Mouse (Mus musculus): ENCODE data around the gene Ctdnep1. TPM values are rescaled to one million over a fixed set of nuclear protein-coding genes. Genes with fewer than 3 reads are reported as not detected.

Ctdnep1 gene
- polyA plus RNA-seq, 1 experiment = 133 TPM

DNA sequence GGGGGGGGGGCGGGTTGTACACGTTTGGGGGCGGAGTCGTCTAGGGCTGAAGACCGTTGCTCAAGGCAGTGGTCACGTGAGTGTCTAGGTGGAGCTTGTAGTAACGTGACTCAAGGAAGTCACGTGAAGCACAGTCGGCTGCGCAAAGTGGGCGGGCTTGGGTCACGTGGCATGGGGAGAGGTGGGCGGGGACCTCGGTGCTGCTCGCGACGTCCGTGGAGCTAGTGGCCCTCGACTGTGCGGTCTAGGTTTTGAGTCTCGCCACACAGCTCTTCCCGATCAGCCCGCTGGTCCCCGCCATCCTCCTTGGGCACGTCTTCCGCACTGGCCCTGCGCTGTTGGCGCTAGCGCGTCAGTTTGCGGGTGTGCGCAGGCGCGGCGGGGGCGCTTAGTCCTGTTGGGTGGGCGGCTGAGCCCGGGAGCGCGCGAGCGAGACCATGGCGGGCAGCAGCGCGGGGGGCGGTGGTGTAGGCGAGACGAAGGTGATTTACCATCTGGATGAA lies 19.5 kb downstream of the Ctdnep1 start, which contains the start of gene Dvl2:
Dvl2 (plus strand) TSS at position 200 of the 503 bp plus-strand sequence.
- peaks cover 17% of the 10 kb centered on the region for H3K36me3 ChIP-seq (ENCODE audit: control insufficient read depth, insufficient read depth, low read length)
- peak within 1 kb of the TSS; percentile 14; the same call in 1 of the 2 replicates for H3K27ac ChIP-seq (ENCODE audit: control insufficient read depth, insufficient read depth, low read length)
- WGBS = under 1% methylated on average over 48 of the region's 48 CpGs
- peak; percentile 85 for DNase-seq
- peak within 1 kb of the TSS; percentile 59 for H3K4me3 ChIP-seq (ENCODE audit: control insufficient read depth, insufficient read depth, low read length)
- H3K27me3 ChIP-seq (ENCODE audit: control insufficient read depth, insufficient read depth, low read length) = no peaks in the 10 kb centered on the region
- TF ChIP-seq CTCF (IDR thresholded peaks at IDR 0.05; ENCODE audit: borderline replicate concordance, control insufficient read depth, extremely low read depth, insufficient read depth, low read length, poor library complexity) = no peak; the same call in 1 of the 2 replicates
- TF ChIP-seq POLR2A (IDR thresholded peaks at IDR 0.05; ENCODE audit: control insufficient read depth, extremely low read depth, insufficient read depth, low read length, poor library complexity) = peak; percentile 28; the same call in 1 of the 2 replicates
- H3K4me1 ChIP-seq (replicated peaks; ENCODE audit: control insufficient read depth, insufficient read depth, low read length) = peaks cover 16% of the 10 kb centered on the region

DNA sequence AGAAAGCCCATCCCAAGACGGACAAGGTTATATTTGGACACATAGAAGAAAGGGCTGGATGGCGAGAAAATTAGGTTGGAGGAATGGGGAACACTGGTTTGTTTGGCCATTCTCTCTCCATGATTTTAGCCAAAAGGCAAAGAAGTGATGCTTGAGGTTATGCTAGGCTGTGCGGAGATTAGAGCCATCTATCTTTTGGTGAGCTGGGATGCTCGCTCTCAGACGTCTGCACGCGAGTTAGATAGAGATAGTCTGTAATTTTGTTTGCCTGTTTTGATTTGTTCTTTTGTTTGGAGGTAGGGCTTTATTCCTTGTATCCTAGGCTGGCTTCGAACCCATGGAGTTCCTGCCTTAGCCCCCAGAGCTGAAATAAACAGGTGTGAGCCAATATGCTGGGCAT lies 20.2 kb downstream of the Ctdnep1 start:
- Histone ChIP-seq H3K4me1 (replicated peaks; ENCODE audit: control insufficient read depth, insufficient read depth, low read length) (peaks cover 22% of the 10 kb centered on the region), H3K36me3 (ENCODE audit: control insufficient read depth, insufficient read depth, low read length) (peaks cover 21% of the 10 kb centered on the region), H3K27me3 (ENCODE audit: control insufficient read depth, insufficient read depth, low read length) (no peaks in the 10 kb centered on the region), H3K4me3 (ENCODE audit: control insufficient read depth, insufficient read depth, low read length) (peak overlapping the region; percentile 59), H3K27ac (ENCODE audit: control insufficient read depth, insufficient read depth, low read length) (no peak overlapping the region)
- DNase-seq = no peak
- TF ChIP-seq CTCF (IDR thresholded peaks at IDR 0.05; ENCODE audit: borderline replicate concordance, control insufficient read depth, extremely low read depth, insufficient read depth, low read length, poor library complexity) (no peak), POLR2A (IDR thresholded peaks at IDR 0.05; ENCODE audit: control insufficient read depth, extremely low read depth, insufficient read depth, low read length, poor library complexity) (no peak)
- WGBS = 17% methylated on average over 8 of the region's 8 CpGs

DNA sequence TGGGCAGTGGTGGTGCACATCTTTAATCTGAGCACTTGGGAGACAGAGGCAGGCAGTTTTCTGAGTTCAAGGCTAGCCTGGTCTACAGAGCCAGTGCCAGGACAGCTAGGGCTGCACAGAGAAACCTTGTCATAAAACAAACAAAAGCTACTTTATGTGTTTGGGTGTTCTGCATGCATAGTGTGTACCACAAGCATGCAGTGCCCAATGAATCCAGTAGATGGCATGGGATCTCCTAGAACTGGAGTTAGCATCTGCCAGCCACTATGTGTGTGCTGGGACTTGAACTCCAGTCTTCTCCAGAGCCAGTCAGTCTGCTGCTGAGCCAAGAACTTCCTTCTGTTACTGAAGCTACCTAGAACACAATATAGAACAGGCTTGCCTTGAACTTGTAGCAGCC lies 20.9 kb downstream of the Ctdnep1 start:
- peak; percentile 63 for DNase-seq
- TF ChIP-seq POLR2A (IDR thresholded peaks at IDR 0.05; ENCODE audit: control insufficient read depth, extremely low read depth, insufficient read depth, low read length, poor library complexity) = no peak
- no peak for TF ChIP-seq CTCF (IDR thresholded peaks at IDR 0.05; ENCODE audit: borderline replicate concordance, control insufficient read depth, extremely low read depth, insufficient read depth, low read length, poor library complexity)

DNA sequence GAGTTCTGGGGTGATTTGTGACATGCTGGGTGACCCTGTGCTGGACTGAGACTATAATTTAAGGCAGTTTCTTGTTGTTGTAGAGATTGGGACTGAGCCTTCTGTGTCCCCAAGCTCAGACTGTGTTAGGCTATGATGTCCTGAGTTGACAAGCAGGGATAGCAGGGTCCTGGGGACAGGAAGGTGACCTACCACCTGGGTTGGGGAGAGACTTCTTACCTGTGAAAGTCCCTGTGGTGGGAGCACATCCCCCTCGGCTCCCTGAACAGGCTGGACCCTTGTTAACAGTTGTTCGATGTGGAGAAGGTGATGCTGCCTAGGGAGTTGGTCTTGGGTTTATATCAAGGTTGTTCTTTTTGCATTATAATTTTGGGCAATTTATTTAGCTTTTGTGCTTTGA lies 21.5 kb downstream of the Ctdnep1 start:
- DNase-seq = no peak
- H3K27ac ChIP-seq (ENCODE audit: control insufficient read depth, insufficient read depth, low read length) = no peak overlapping the region
- H3K36me3 ChIP-seq (ENCODE audit: control insufficient read depth, insufficient read depth, low read length) = peaks cover 31% of the 10 kb centered on the region
- 95% methylated on average over 2 of the region's 2 CpGs for WGBS
- peaks cover 22% of the 10 kb centered on the region for H3K4me1 ChIP-seq (replicated peaks; ENCODE audit: control insufficient read depth, insufficient read depth, low read length)
- TF ChIP-seq CTCF (IDR thresholded peaks at IDR 0.05; ENCODE audit: borderline replicate concordance, control insufficient read depth, extremely low read depth, insufficient read depth, low read length, poor library complexity) (no peak), POLR2A (IDR thresholded peaks at IDR 0.05; ENCODE audit: control insufficient read depth, extremely low read depth, insufficient read depth, low read length, poor library complexity) (no peak)
- no peak overlapping the region for H3K4me3 ChIP-seq (ENCODE audit: control insufficient read depth, insufficient read depth, low read length)
- H3K27me3 ChIP-seq (ENCODE audit: control insufficient read depth, insufficient read depth, low read length) = no peaks in the 10 kb centered on the region

More for the DNA sequence above, 20.9 kb downstream of the Ctdnep1 start:
- H3K4me1 ChIP-seq (replicated peaks; ENCODE audit: control insufficient read depth, insufficient read depth, low read length) = peaks cover 24% of the 10 kb centered on the region
- H3K27ac ChIP-seq (ENCODE audit: control insufficient read depth, insufficient read depth, low read length) = no peak overlapping the region
- H3K27me3 ChIP-seq (ENCODE audit: control insufficient read depth, insufficient read depth, low read length) = no peaks in the 10 kb centered on the region
- H3K4me3 ChIP-seq (ENCODE audit: control insufficient read depth, insufficient read depth, low read length) = no peak overlapping the region
- peaks cover 25% of the 10 kb centered on the region for H3K36me3 ChIP-seq (ENCODE audit: control insufficient read depth, insufficient read depth, low read length)

DNA sequence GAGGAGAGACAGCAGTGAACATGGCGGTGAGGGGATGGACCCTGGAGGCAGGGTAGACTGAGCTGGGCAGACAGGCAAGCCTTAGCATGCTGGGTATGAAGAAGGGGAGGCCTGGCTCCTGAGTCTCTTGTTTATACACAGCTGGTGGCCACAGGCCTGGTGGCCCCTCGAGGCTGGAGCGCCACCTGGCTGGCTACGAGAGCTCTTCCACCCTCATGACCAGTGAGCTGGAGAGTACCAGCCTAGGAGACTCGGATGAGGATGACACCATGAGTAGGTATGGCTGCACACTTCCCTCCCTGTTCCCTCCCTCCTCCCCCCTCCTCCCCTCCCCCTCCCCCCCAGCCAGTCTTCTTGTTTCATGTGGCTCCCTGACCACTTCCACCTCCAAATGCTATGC lies 24.6 kb downstream of the Ctdnep1 start:
- H3K4me3 ChIP-seq (ENCODE audit: control insufficient read depth, insufficient read depth, low read length) = no peak overlapping the region
- H3K27me3 ChIP-seq (ENCODE audit: control insufficient read depth, insufficient read depth, low read length) = no peaks in the 10 kb centered on the region
- DNase-seq = peak; percentile 53
- no peak for TF ChIP-seq POLR2A (IDR thresholded peaks at IDR 0.05; ENCODE audit: control insufficient read depth, extremely low read depth, insufficient read depth, low read length, poor library complexity)
- TF ChIP-seq CTCF (IDR thresholded peaks at IDR 0.05; ENCODE audit: borderline replicate concordance, control insufficient read depth, extremely low read depth, insufficient read depth, low read length, poor library complexity) = peak; percentile 47; the same call in 1 of the 2 replicates
- H3K27ac ChIP-seq (ENCODE audit: control insufficient read depth, insufficient read depth, low read length) = no peak overlapping the region
- peaks cover 43% of the 10 kb centered on the region for H3K36me3 ChIP-seq (ENCODE audit: control insufficient read depth, insufficient read depth, low read length)
- H3K4me1 ChIP-seq (replicated peaks; ENCODE audit: control insufficient read depth, insufficient read depth, low read length) = peaks cover 17% of the 10 kb centered on the region
- 37% methylated on average over 5 of the region's 5 CpGs for WGBS

DNA sequence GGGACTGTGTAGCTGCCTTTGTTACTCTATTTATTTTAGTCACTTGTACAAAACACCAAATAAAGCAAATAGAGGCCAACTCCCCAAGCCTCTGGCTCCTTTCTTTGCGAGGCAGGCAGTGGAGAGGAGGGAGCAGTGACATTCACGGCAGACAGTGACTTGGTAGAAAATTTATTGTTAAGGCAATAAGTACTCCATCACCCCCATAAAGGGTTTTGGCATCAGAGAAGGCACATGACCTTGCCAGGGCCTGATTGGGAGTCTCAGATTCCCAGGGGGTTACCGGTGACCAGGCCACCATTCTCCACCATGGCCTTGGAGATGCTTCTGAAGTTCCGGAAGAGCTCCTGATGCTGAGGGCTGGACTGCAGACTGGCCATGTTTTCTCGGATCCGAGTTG lies 29.1 kb downstream of the Ctdnep1 start:
- WGBS = 95% methylated on average over 6 of the region's 6 CpGs
- Histone ChIP-seq H3K4me1 (replicated peaks; ENCODE audit: control insufficient read depth, insufficient read depth, low read length) (peaks cover 18% of the 10 kb centered on the region), H3K4me3 (ENCODE audit: control insufficient read depth, insufficient read depth, low read length) (no peak overlapping the region), H3K27me3 (ENCODE audit: control insufficient read depth, insufficient read depth, low read length) (no peaks in the 10 kb centered on the region), H3K36me3 (ENCODE audit: control insufficient read depth, insufficient read depth, low read length) (peaks cover 54% of the 10 kb centered on the region), H3K27ac (ENCODE audit: control insufficient read depth, insufficient read depth, low read length) (no peak overlapping the region)
- DNase-seq = no peak
- TF ChIP-seq POLR2A (IDR thresholded peaks at IDR 0.05; ENCODE audit: control insufficient read depth, extremely low read depth, insufficient read depth, low read length, poor library complexity) (no peak), CTCF (IDR thresholded peaks at IDR 0.05; ENCODE audit: borderline replicate concordance, control insufficient read depth, extremely low read depth, insufficient read depth, low read length, poor library complexity) (no peak)

DNA sequence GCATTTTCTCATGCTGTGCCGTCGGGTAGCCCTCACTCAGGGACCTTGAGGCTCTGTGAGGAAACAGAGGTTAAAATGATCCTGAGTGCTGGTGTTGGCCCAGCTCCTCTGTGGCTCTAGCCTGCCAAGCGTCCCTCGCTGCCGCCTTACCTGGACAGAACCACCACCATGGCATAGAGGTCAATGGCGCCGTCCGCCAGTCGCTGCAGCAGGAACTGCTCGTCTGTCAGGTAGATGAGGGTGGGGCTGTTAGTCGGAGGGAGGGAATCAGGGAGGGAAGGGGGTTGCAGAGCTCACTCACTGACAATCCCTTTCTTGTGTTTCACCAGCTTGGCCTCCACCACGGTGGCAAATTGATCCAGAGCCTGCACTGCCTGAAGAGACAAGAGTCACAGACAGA lies 29.6 kb downstream of the Ctdnep1 start:
- Histone ChIP-seq H3K36me3 (ENCODE audit: control insufficient read depth, insufficient read depth, low read length) (peaks cover 54% of the 10 kb centered on the region), H3K4me1 (replicated peaks; ENCODE audit: control insufficient read depth, insufficient read depth, low read length) (peaks cover 15% of the 10 kb centered on the region), H3K27me3 (ENCODE audit: control insufficient read depth, insufficient read depth, low read length) (no peaks in the 10 kb centered on the region), H3K27ac (ENCODE audit: control insufficient read depth, insufficient read depth, low read length) (no peak overlapping the region), H3K4me3 (ENCODE audit: control insufficient read depth, insufficient read depth, low read length) (no peak overlapping the region)
- 96% methylated on average over 12 of the region's 12 CpGs for WGBS
- DNase-seq = no peak
- no peak for TF ChIP-seq CTCF (IDR thresholded peaks at IDR 0.05; ENCODE audit: borderline replicate concordance, control insufficient read depth, extremely low read depth, insufficient read depth, low read length, poor library complexity)
- TF ChIP-seq POLR2A (IDR thresholded peaks at IDR 0.05; ENCODE audit: control insufficient read depth, extremely low read depth, insufficient read depth, low read length, poor library complexity) = no peak
